Mouse (Mus musculus) embryonic facial prominence, embryonic 14.5 days (tissue): ENCODE results near the gene Tmbim6. TPM values are rescaled to one million over a fixed set of nuclear protein-coding genes. Genes with fewer than 3 reads are reported as not detected.
"Not testable (repeated sequence)": the region's sequence is repeated elsewhere in the genome, so short reads cannot be mapped to it uniquely, and the experiment has no call there.

Experiments
- ATAC-seq: fragments of 200-750 bp; cut with Nextera tagmentation; 2 replicates; pipeline ENCODE4 v1.8.0; 2017; ENCODE audit warnings: low read depth, moderate number of reproducible peaks, moderate TSS enrichment
- DNase-seq: peaks from one replicate; pipeline ENCODE4 v3.0.0-alpha.2; 2015; ENCODE audit warnings: low spot score
- H3K27ac ChIP-seq: fragments of 300-500 bp; sonication (generic); replicated peaks from 2 replicates; pipeline ENCODE4 v1.5.1; 2014; ENCODE audit warnings: low read depth, mild to moderate bottlenecking, low read length, moderate library complexity
- H3K27me3 ChIP-seq: fragments of 300-500 bp; sonication (generic); replicated peaks from 2 replicates; pipeline ENCODE4 v1.6.1; 2014; ENCODE audit warnings: low read length; ENCODE audit not compliant: control insufficient read depth, insufficient read depth
- H3K36me3 ChIP-seq: fragments of 300-500 bp; sonication (generic); 2 replicates; pipeline ENCODE4 v1.6.1; 2014; ENCODE audit warnings: low read length, mixed read lengths; ENCODE audit not compliant: control insufficient read depth, insufficient read depth
- H3K4me1 ChIP-seq: fragments of 300-500 bp; sonication (generic); 2 replicates; pipeline ENCODE4 v1.6.1; 2014; ENCODE audit warnings: antibody characterized with exemption, low read length; ENCODE audit not compliant: control insufficient read depth, insufficient read depth
- H3K4me2 ChIP-seq: fragments of 300-500 bp; sonication (generic); 2 replicates; pipeline ENCODE4 v1.6.1; 2014; ENCODE audit warnings: low read depth, mild to moderate bottlenecking, low read length, moderate library complexity, mixed read lengths
- H3K4me3 ChIP-seq: fragments of 300-500 bp; sonication (generic); 2 replicates; pipeline ENCODE4 v1.5.1; 2014; ENCODE audit warnings: low read depth, mild to moderate bottlenecking, low read length
- H3K9ac ChIP-seq: fragments of 300-500 bp; sonication (generic); 2 replicates; pipeline ENCODE4 v1.6.1; 2014; ENCODE audit warnings: low read depth, mild to moderate bottlenecking, low read length, moderate library complexity, mixed read lengths
- H3K9me3 ChIP-seq: fragments of 300-500 bp; sonication (generic); 2 replicates; pipeline ENCODE4 v1.6.1; 2016; ENCODE audit warnings: low read length; ENCODE audit not compliant: control insufficient read depth
- WGBS: fragments of 180-500 bp; shearing (Covaris S2); extraction: QIAGEN DNeasy Blood & Tissue Kit; methylation state at CpG from one replicate; pipeline ENCODE4 v1.1.7; 2014; 5-methylcytosine and 5-hydroxymethylcytosine counted together
- polyA plus RNA-seq: library from polyadenylated mRNA; unstranded; fragments of >200 nt; fragmentation: Nextera tagmentation; extraction: Ambion mirVana; gene quantifications from 2 replicates; pipeline ENCODE4 v1.2.1, GENCODE M21; 2014

The Tmbim6 gene
- polyA plus RNA-seq, 1 experiment from 2014 or later, result 300 TPM

DNA sequence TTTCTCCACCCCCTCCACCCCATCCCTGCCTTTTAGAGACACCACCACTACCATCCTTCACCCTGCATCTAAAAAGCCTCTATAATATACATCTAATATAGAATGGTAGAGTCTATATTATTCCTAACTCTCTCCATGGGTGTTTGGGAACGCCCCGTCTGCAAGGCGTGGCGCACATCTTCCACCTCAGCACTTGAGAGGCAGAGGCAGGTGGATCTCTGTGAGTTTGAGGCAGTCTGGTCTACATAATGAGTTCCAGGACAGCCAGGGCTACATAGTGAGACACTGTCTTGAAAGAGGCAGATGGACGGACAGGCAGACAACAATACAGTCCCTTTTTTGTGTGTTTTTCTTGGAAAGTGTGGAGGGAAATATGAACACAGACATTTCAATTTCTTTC, 17.6 kb upstream of the Tmbim6 start:
- no peak overlapping the region for H3K4me3 ChIP-seq
- ATAC-seq (no peak), DNase-seq (no peak)
- no peak overlapping the region for H3K9ac ChIP-seq
- no peaks in the 10 kb centered on the region for H3K27me3 ChIP-seq
- H3K4me1 ChIP-seq, result no peaks in the 10 kb centered on the region
- H3K9me3 ChIP-seq, result peaks cover 5% of the 10 kb centered on the region; the same call in 1 of the 2 replicates
- no peak overlapping the region for H3K4me2 ChIP-seq
- H3K36me3 ChIP-seq, result no peaks in the 10 kb centered on the region
- WGBS, result 93% methylated on average over 5 of the region's 5 CpGs
- no peak overlapping the region for H3K27ac ChIP-seq

DNA sequence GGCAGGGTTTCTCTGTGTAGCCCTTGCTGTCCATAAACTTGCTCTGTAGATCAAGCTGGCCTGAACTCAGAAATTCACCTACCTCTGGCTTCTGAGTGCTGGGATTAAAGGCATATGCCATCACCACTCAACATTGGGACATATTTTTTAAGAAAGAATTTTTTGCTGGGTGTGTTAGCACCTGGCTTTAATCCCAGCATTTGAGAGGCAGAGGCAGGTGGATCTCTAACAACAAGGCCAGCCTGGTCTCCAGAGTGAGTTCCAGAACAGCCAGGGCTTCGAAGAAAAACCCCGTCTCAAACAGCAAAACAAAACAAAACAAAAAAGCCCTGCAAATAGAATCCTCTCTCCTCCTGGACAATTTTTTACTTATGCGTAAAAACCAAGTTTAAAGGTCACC, 17.1 kb upstream of the Tmbim6 start:
- Histone ChIP-seq H3K9me3 (peaks cover 5% of the 10 kb centered on the region; the same call in 1 of the 2 replicates), H3K27ac (no peak overlapping the region), H3K4me1 (no peaks in the 10 kb centered on the region), H3K4me2 (no peak overlapping the region), H3K36me3 (no peaks in the 10 kb centered on the region), H3K4me3 (no peak overlapping the region), H3K27me3 (no peaks in the 10 kb centered on the region), H3K9ac (no peak overlapping the region)
- WGBS, result 88% methylated on average over 3 of the region's 3 CpGs
- DNase-seq (no peak), ATAC-seq (no peak)

DNA sequence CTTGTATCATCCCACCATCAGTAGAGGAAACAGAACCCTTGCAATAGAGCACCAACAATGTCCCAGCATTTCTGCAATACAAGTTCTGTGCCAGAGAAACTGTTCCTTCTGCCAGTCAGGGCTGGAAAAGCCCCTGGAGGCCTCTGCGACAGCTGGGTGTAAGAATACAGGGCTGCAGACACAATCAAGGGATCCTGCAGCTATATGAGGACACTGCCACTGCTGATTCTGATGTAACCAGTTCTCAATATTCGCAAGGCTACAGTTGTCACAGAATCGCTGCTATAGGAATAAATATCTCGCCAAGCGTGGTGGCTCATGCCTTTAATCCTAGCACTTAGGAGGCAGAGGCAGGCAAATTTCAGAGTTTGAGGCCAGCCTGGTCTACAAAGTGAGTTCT, 16.4 kb upstream of the Tmbim6 start:
- Histone ChIP-seq H3K27ac (no peak overlapping the region), H3K4me3 (no peak overlapping the region), H3K36me3 (no peaks in the 10 kb centered on the region), H3K27me3 (no peaks in the 10 kb centered on the region), H3K9me3 (peaks cover 5% of the 10 kb centered on the region; the same call in 1 of the 2 replicates), H3K4me1 (no peaks in the 10 kb centered on the region), H3K4me2 (no peak overlapping the region), H3K9ac (no peak overlapping the region)
- DNase-seq, result no peak
- 83% methylated on average over 5 of the region's 5 CpGs for WGBS
- ATAC-seq, result no peak

DNA sequence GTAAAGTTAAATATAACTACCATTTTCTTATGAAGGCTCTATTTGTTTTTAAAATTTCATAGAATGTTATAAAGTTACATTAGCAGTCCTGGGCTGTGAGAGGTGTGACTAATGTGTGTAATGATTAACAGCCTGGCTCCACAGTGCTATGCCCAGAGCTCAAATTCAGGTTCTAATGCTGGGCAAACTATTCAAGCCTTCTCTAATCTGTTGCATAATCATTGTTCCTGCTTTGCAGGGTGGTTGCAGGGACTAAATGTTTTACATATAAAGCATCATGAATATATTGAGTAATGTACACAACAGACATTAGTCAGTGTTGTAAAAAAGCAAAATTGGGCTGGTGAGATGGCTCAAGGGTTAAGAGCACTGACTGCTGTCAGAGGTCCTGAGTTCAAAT, 9.8 kb upstream of the Tmbim6 start:
- ATAC-seq, result no peak
- H3K27ac ChIP-seq, result no peak overlapping the region

DNA sequence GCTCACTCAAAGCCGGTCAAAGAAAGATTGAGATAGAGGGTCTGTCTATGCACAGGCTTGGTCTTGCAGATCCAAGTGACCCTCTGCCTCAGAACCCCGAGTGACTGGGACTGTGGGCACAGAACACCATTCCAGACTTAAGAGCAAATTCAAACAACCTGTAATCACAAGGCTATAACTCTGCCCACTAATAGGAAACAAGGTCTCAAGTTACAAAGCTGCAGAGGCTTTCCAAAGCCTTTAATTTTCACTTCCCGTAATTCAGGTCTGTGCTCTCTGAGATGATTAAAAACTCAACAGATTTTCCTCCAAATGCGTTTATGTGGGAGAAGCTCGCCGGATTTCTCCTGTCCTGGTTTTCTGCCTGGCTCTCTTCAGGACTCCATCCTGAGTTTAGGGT, 8.6 kb upstream of the Tmbim6 start:
- no peaks in the 10 kb centered on the region for H3K9me3 ChIP-seq
- H3K27me3 ChIP-seq, result no peaks in the 10 kb centered on the region
- ATAC-seq, result no peak
- DNase-seq, result peak; percentile 57
- 0 out of 2 replicates have a peak overlapping the region, but pooled peaks have one; percentile 2 for H3K27ac ChIP-seq
- WGBS, result 21% methylated on average over 6 of the region's 6 CpGs
- no peaks in the 10 kb centered on the region for H3K36me3 ChIP-seq
- no peak overlapping the region for H3K4me2 ChIP-seq
- H3K4me3 ChIP-seq, result no peak overlapping the region
- H3K4me1 ChIP-seq, result no peaks in the 10 kb centered on the region
- H3K9ac ChIP-seq, result no peak overlapping the region

More for the DNA sequence above, 9.8 kb upstream of the Tmbim6 start:
- H3K9me3 ChIP-seq, result peaks cover 5% of the 10 kb centered on the region; the same call in 1 of the 2 replicates
- H3K4me3 ChIP-seq, result no peak overlapping the region
- no peaks in the 10 kb centered on the region for H3K27me3 ChIP-seq
- H3K36me3 ChIP-seq, result no peaks in the 10 kb centered on the region
- no peak overlapping the region for H3K4me2 ChIP-seq
- no peak overlapping the region for H3K9ac ChIP-seq
- no peak for DNase-seq
- no peaks in the 10 kb centered on the region for H3K4me1 ChIP-seq

DNA sequence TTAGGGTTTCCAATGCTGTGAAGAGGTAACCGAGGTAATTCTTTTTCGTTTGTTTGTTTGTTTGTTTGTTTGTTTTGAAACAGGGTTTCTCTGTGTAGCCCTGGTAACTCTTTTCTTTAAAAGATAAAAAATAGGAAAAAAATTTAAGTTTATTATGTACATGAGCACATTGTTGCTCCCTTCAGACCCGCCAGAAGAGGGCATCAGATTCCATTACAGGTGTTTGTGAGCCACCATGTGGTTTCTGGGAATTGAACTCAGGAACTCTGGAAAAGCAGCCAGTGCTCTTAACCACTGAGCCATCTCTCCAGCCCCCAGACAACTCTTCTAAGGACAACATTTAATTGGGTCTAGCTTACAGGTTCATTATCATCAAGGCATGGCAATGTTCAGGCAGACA, 6.6 kb upstream of the Tmbim6 start:
- not testable (repeated sequence) for H3K9ac ChIP-seq, H3K4me1 ChIP-seq, H3K4me3 ChIP-seq, H3K9me3 ChIP-seq, H3K27me3 ChIP-seq, ATAC-seq, H3K27ac ChIP-seq, H3K4me2 ChIP-seq, H3K36me3 ChIP-seq, DNase-seq
- WGBS, result 73% methylated on average over 3 of the region's 3 CpGs

DNA sequence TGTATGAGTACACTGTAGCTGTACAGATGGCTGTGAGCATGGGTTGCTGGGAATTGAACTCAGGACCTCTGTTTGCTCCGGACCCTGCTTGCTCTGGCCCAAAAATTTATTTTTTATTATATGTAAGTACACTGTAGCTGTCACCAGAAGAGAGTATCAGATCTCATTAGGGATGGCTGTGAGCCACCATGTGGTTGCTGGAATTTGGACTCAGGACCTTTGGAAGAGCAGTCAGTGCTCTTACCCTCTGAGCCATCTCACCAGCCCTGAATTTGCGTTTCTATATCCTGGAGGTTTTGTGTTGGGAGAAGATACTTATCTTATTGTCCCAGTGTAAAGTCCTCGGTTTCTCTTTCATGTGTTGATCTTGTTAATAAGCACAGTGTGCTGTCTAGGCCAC, 5.9 kb upstream of the Tmbim6 start:
- 70% methylated on average over 3 of the region's 3 CpGs for WGBS
- H3K36me3 ChIP-seq, result no peaks in the 10 kb centered on the region
- no peak overlapping the region for H3K27ac ChIP-seq
- H3K4me3 ChIP-seq, result no peak overlapping the region
- H3K9ac ChIP-seq, result no peak overlapping the region
- H3K27me3 ChIP-seq, result no peaks in the 10 kb centered on the region
- ATAC-seq (no peak), DNase-seq (no peak)
- no peak overlapping the region for H3K4me2 ChIP-seq
- no peaks in the 10 kb centered on the region for H3K4me1 ChIP-seq
- H3K9me3 ChIP-seq, result no peaks in the 10 kb centered on the region

DNA sequence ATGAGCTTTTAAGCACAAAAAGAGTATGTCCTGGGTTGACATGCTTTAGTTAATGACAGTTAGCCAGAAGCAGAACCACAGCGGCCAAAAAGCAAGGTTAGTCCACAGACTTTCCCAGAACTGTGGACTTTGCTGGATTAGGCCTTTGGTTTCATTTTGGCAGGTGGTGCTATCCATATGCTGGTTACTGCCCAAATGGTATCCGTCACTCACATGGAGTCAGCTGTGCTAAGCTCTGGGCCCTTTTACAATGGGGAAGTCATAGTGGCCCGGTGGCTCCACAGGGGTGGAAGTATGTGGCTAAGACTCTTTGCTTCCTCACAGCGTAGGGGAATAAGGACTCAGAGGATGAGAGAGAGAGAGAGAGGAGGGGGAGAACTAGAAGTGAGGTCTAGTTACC, 4.7 kb upstream of the Tmbim6 start:
- Histone ChIP-seq H3K27me3 (no peaks in the 10 kb centered on the region), H3K27ac (no peak overlapping the region), H3K4me1 (no peaks in the 10 kb centered on the region), H3K36me3 (no peaks in the 10 kb centered on the region), H3K9me3 (no peaks in the 10 kb centered on the region), H3K4me2 (no peak overlapping the region), H3K4me3 (no peak overlapping the region), H3K9ac (no peak overlapping the region)
- 61% methylated on average over 4 of the region's 4 CpGs for WGBS
- ATAC-seq, result no peak
- DNase-seq, result peak; percentile 45

DNA sequence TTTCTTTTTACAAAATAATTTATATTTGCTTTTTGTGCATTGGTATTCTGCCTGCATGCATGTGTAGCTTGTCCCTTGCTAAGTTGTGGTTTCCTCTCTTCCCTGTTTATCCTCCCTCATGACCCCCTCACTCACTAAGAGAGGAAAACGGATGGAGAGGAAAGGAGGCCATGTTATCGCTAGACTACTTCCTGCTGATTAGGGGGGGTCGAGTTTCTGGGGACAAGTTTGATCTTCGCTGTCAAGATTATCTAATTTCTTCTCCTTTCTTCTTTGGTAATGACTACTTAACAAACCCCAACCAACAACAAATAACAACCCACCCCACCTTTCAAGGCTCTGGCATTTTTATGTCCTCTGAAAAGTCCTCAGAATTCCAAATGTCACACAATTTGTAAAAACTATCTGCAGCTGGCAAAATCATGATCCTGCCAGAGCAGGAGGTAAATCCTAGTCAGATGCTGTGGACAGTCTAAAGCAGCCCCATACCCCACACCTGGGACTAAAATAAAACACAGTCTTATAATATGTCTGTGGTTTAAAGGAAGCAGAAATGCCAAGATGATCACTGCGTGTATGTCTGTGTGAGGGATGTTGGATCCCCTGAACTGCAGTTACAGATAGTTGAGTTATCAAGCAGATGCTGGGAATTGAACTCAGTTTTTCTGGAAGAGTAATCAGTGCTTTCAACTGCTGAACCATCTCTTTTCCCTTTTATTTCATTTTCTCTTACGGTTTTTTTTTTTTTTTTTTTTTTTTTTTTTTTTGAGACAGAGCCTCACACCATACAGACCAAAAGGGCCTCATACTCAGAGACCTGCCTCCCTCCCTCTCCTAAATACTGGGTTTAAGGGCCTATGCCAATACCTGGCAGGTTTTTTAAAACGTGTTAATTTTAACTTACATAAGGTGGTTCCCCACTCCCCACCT, 1.9 kb upstream of the Tmbim6 start:
- H3K4me1 ChIP-seq, result peaks cover 18% of the 10 kb centered on the region
- 60% methylated on average over 7 of the region's 7 CpGs for whole genome bisulfite sequencing
- no peaks in the 10 kb centered on the region for H3K27me3 ChIP-seq
- no peaks in the 10 kb centered on the region for H3K36me3 ChIP-seq
- ATAC-seq (no peak), DNase-seq (no peak)
- no peak overlapping the region for H3K27ac ChIP-seq
- H3K9ac ChIP-seq, result no peak overlapping the region
- H3K4me3 ChIP-seq, result no peak overlapping the region
- no peaks in the 10 kb centered on the region for H3K9me3 ChIP-seq
- H3K4me2 ChIP-seq, result no peak overlapping the region
